Mouse (Mus musculus): Measurements from ENCODE around the gene Zbtb12.

DNA sequence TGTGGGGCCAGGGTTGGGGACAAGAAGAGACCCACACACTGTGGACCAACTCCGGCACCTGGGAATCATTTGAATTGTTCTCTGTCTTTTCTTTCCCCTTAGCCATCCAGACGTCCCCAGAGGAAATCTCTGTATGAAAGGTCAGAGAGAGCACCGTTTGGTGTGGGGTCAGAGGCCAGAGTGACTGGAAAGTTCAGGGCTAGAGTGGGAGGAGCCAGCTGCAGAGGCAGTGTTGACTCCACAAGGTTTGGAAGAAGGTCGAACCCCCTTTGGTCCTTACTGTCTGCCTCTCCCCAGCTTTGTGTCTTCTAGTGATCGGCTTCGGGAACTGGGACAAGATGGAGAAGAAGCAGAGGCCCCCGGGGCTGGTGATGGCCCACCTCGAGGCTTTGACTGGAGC is 25.8 kb upstream of the Zbtb12 start:
- TF ChIP-seq EP300 (IDR thresholded peaks at IDR 0.05; ENCODE audit: low read depth in 1 of 2, low read length in 2 of 2) (no peak), GATA1 (IDR thresholded peaks at IDR 0.05; ENCODE audit: low read depth, low read length) (no peak), ZNF384 (IDR thresholded peaks at IDR 0.05; ENCODE audit: low read depth, low read length) (no peak), TAL1 (IDR thresholded peaks at IDR 0.05; ENCODE audit: low read length) (no peak), SMC3 (IDR thresholded peaks at IDR 0.05; ENCODE audit: low read depth, low read length) (no peak), MEF2A (IDR thresholded peaks at IDR 0.05; ENCODE audit: extremely low read depth, insufficient replicate concordance, low read depth, low read length, poor library complexity, severe bottlenecking) (no peak), POLR2A (IDR thresholded peaks at IDR 0.05; ENCODE audit: control insufficient read depth in 1 of 2, insufficient read depth in 1 of 2, low read depth in 1 of 2, low read length in 2 of 2, poor library complexity in 1 of 2) (no peak), CTCF (IDR thresholded peaks at IDR 0.05 in 2 of 3, conservative IDR thresholded peaks at IDR 0.05 in 1 of 3; ENCODE audit: control insufficient read depth in 1 of 3, insufficient read depth in 1 of 3, low read depth in 2 of 3, low read length in 3 of 3, poor library complexity in 1 of 3, severe bottlenecking in 1 of 3) (no peak), MXI1 (IDR thresholded peaks at IDR 0.05; ENCODE audit: low read depth, low read length) (no peak), TCF12 (IDR thresholded peaks at IDR 0.05; ENCODE audit: low read depth, low read length) (no peak)
